Mouse (Mus musculus) olfactory bulb, adult 2 months (tissue): ENCODE results near the gene Casc1. TPM values are rescaled to one million over a fixed set of nuclear protein-coding genes. Genes with fewer than 3 reads are reported as not detected.

ENCODE experiments used
- H3K27ac ChIP-seq: fragments of 200-500 bp; 2 replicates; pipeline ENCODE4 v1.5.1; 2012; ENCODE audit warnings: low read depth, low read length; ENCODE audit not compliant: insufficient read depth
- H3K4me1 ChIP-seq: fragments of 200-500 bp; 2 replicates; pipeline ENCODE4 v1.6.1; 2012; ENCODE audit warnings: low read length; ENCODE audit not compliant: control insufficient read depth, insufficient read depth
- H3K4me3 ChIP-seq: fragments of 200-500 bp; 2 replicates; pipeline ENCODE4 v1.5.1; 2012; ENCODE audit warnings: mild to moderate bottlenecking, low read depth, low read length, moderate library complexity; ENCODE audit not compliant: insufficient read depth
- CTCF ChIP-seq: fragments of 200-500 bp; IDR thresholded peaks from 2 replicates; pipeline ENCODE4 v1.5.1; 2012; ENCODE audit warnings: low read depth, mild to moderate bottlenecking, low read length, moderate library complexity; ENCODE audit not compliant: insufficient read depth
- POLR2A ChIP-seq: fragments of 200-500 bp; IDR thresholded peaks from 2 replicates; pipeline ENCODE4 v1.6.1; 2012; ENCODE audit warnings: mild to moderate bottlenecking, low read depth, low read length, moderate library complexity; ENCODE audit not compliant: insufficient read depth
- WGBS: fragments of 180-500 bp; shearing (Covaris S2); methylation state at CpG from one replicate; pipeline ENCODE4 v1.1.7; 2018; 5-methylcytosine and 5-hydroxymethylcytosine counted together
- polyA plus RNA-seq: library from polyadenylated mRNA; stranded (reverse); fragments of >200 nt; gene quantifications from 2 replicates; pipeline ENCODE4 v1.2.4, GENCODE M21; 2012; ENCODE audit warnings: low replicate concordance; ENCODE audit not compliant: missing spikeins, insufficient read depth, insufficient read length

The Casc1 gene
- polyA plus RNA-seq, 1 experiment = not detected

DNA sequence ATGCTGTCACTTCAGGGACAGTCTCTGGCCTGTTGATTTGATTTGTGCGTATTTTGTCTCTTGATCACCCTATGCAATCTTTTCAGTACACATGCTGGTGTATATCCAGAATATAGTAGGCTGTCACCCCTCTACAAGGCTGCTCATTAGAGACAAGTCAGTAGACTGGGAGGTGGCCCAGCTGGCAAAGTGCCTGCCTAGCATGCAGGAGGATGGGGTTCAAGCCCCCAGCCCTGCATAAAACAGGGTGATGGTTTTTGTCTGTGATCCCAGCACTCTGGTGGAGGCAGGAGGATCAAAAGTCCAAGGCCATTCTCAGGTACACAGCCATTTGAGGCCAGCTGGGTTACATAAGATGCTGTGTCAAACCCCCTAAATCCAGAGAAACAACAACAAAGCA, 24.7 kb downstream of the Casc1 start:
- no peak overlapping the region for H3K27ac ChIP-seq
- WGBS = 60% methylated on average over 1 of the region's 1 CpGs
- no peaks in the 10 kb centered on the region for H3K4me1 ChIP-seq
- no peak for TF ChIP-seq CTCF
- TF ChIP-seq POLR2A = no peak
- H3K4me3 ChIP-seq = no peak overlapping the region

DNA sequence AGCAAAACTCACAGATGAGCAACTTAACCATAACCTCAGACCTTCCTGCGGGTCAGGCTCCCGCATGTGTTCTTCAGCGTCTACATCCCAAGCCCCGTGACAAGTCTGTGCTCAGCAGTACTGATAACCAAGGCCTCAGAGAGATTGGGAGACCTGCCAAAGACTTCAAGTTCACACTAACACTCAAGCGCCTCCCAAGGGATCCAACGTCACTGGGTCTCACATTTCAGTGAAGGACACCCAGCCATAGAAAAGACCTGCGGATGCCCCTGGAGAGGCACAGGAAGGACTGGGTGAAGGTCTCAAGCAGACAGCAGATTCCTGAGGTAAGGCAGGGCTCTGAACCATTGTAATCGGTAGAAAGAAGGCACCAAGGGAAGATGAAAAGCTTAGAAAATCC, 28.8 kb downstream of the Casc1 start:
- 77% methylated on average over 8 of the region's 8 CpGs for WGBS
- no peak for TF ChIP-seq CTCF
- no peaks in the 10 kb centered on the region for H3K4me1 ChIP-seq
- no peak overlapping the region for H3K27ac ChIP-seq
- H3K4me3 ChIP-seq = no peak overlapping the region

- no peak overlapping the region for H3K4me3 ChIP-seq
- no peak overlapping the region for H3K27ac ChIP-seq
- WGBS = 54% methylated on average over 6 of the region's 6 CpGs
- TF ChIP-seq POLR2A = no peak
- no peak for TF ChIP-seq CTCF
- no peaks in the 10 kb centered on the region for H3K4me1 ChIP-seq
These were observed 31.1 kb downstream of the Casc1 start for GRCm38 (mm10) chr6:145179665-145180064.

DNA sequence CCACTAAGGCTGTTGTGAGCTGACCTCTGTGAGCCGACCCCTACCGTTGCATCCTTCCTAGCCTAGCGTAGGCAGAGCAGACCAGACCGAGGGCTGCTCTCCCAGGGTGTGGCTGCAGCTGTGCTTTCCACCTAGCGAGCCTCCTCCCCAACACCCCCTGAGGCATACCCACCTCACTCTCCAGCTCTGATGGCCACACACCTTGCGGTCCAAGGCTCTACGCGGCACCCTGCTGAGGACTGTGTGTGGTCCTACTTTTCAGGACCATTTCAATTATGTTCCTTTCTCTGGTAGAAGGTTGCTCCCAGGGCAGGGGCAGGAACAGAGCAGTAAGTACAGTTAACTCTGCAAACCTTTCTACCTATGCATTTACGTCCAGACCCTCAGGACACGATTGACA, 34.3 kb downstream of the Casc1 start:
- WGBS = 75% methylated on average over 10 of the region's 10 CpGs
- Histone ChIP-seq H3K4me1 (peaks cover 8% of the 10 kb centered on the region), H3K4me3 (no peak overlapping the region), H3K27ac (no peak overlapping the region)
- TF ChIP-seq CTCF (no peak), POLR2A (no peak)

GRCm38 (mm10) chr6:145175571-145175981, 35.2 kb downstream of the Casc1 start:
- H3K4me3 ChIP-seq = no peak overlapping the region
- TF ChIP-seq CTCF (no peak), POLR2A (no peak)
- no peak overlapping the region for H3K27ac ChIP-seq
- WGBS = 42% methylated on average over 9 of the region's 9 CpGs
- H3K4me1 ChIP-seq = peaks cover 11% of the 10 kb centered on the region

DNA sequence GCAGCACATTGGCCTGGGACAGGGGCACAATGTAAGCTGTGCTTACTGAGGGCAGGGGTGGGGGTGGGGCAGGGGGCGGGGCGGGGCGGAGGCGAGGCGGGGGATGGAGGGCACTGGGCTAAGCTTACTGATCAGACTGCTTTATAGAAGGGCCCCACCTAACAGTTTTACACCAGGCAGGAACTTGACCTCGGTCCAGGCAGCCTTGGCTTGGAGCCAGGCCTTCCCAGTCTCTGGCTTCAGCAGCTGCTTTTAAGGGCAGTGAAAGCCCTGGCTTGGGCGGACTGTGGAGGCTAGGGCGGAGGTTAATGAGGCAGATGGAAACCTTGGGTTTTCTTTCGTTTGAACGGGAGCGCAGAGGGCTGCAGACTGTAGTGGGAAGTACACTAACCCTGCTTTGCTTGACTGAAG, 37.0 kb downstream of the Casc1 start:
- WGBS = 10% methylated on average over 11 of the region's 11 CpGs
- no peak overlapping the region for H3K27ac ChIP-seq
- no peak for TF ChIP-seq CTCF
- TF ChIP-seq POLR2A = no peak
- peaks cover 11% of the 10 kb centered on the region for H3K4me1 ChIP-seq
- no peak overlapping the region for H3K4me3 ChIP-seq

GRCm38 (mm10) chr6:145171892-145172606, 38.8 kb downstream of the Casc1 start:
- Histone ChIP-seq H3K4me1 (peaks cover 11% of the 10 kb centered on the region), H3K4me3 (no peak overlapping the region), H3K27ac (no peak overlapping the region)
- WGBS = 93% methylated on average over 14 of the region's 14 CpGs
- TF ChIP-seq POLR2A (no peak), CTCF (no peak)

GRCm38 (mm10) chr6:145160581-145160980, 50.2 kb downstream of the Casc1 start:
- TF ChIP-seq POLR2A = no peak
- no peak for TF ChIP-seq CTCF
- H3K4me3 ChIP-seq = no peak overlapping the region
- WGBS = 65% methylated on average over 5 of the region's 5 CpGs
- H3K4me1 ChIP-seq = no peaks in the 10 kb centered on the region
- H3K27ac ChIP-seq = no peak overlapping the region

GRCm38 (mm10) chr6:145158619-145159018, 52.2 kb downstream of the Casc1 start:
- Histone ChIP-seq H3K4me1 (no peaks in the 10 kb centered on the region), H3K4me3 (no peak overlapping the region)
- WGBS = 75% methylated on average over 4 of the region's 4 CpGs

DNA sequence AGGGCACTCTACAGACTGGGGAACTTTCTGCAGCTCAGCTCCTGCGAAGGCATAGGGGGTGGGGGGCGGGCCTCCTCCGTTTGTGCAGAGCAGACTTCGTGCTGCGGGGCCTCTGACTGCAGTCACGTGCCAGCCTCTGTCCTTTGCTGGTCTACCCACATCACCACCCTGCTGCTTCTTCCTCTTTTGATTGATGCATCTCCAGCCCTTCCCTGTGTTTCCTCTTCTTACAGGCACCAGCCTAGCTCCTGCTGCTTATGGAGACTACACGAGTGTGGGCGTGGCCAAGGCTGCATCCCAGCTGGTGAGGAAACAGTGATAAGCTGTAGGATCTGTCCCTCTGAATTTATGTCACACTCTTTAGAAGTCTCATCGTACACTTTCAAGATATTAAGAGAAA, 61.8 kb downstream of the Casc1 start:
- Histone ChIP-seq H3K4me3 (no peak overlapping the region), H3K4me1 (peaks cover 3% of the 10 kb centered on the region), H3K27ac (no peak overlapping the region)
- TF ChIP-seq POLR2A (no peak), CTCF (no peak)
- 34% methylated on average over 9 of the region's 9 CpGs for WGBS

More at GRCm38 (mm10) chr6:145158619-145159018, 52.2 kb downstream of the Casc1 start:
- no peak for TF ChIP-seq POLR2A
- no peak for TF ChIP-seq CTCF
- no peak overlapping the region for H3K27ac ChIP-seq

GRCm38 (mm10) chr6:145147716-145148115, 63.1 kb downstream of the Casc1 start:
- Histone ChIP-seq H3K4me1 (peaks cover 3% of the 10 kb centered on the region), H3K4me3 (no peak overlapping the region), H3K27ac (no peak overlapping the region)
- WGBS = 87% methylated on average over 16 of the region's 16 CpGs
- TF ChIP-seq POLR2A = no peak
- TF ChIP-seq CTCF = no peak
